Mouse (Mus musculus) testis, adult 2 months (tissue): Measurements from ENCODE around the gene Psg16.
A peak's percentile ranks its signal among the peaks of the same experiment; 100 is the strongest.

Experiments used
- CTCF ChIP-seq: fragments of 200-500 bp; IDR thresholded peaks from 2 replicates; pipeline ENCODE4 v1.5.1; 2012; ENCODE audit warnings: low read depth, mild to moderate bottlenecking, inconsistent platforms, low read length, moderate library complexity; ENCODE audit not compliant: control insufficient read depth, insufficient read depth, insufficient replicate concordance
- POLR2A ChIP-seq: fragments of 200-500 bp; IDR thresholded peaks from 2 replicates; pipeline ENCODE4 v1.6.1; 2012; ENCODE audit warnings: low read depth, mild to moderate bottlenecking, inconsistent platforms, low read length, moderate library complexity; ENCODE audit not compliant: control insufficient read depth

DNA sequence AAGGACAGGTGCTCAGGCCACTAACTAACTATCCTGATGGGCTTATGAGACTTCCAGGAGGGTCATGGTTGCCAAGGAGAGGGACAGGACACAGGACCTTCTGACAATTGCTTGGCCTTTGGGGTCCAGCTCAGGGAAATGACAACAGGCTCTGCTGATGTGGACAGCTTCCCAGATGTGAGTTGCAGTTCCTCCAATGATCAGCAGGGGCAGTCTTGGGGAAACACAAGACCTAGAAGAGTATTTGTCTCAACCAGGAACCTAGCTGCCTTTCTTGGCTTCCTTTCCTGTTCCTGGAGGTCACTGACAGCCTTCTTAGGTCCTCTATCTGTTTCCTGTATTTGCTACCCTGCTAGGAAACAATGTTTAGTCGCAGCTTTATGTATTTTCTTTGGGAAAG is 17.4 kb downstream of the Psg16 start:
- TF ChIP-seq POLR2A (no peak), CTCF (peak; percentile 31; the same call in 1 of the 2 replicates)
